Mouse (Mus musculus): ENCODE data around the gene Slfn2. TPM values are rescaled to one million over a fixed set of nuclear protein-coding genes. Genes with fewer than 3 reads are reported as not detected.
"Not testable (repeated sequence)": the region's sequence is repeated elsewhere in the genome, so short reads cannot be mapped to it uniquely, and the experiment has no call there.

The Slfn2 gene
- 1.9 and 2.4 TPM in 2 replicates for polyA plus RNA-seq (2012; rRNA removed)
- 5.2 and 5.3 TPM in 2 replicates for polyA plus RNA-seq (2014; fragmentation: Nextera tagmentation; extraction: Ambion mirVana)

DNA sequence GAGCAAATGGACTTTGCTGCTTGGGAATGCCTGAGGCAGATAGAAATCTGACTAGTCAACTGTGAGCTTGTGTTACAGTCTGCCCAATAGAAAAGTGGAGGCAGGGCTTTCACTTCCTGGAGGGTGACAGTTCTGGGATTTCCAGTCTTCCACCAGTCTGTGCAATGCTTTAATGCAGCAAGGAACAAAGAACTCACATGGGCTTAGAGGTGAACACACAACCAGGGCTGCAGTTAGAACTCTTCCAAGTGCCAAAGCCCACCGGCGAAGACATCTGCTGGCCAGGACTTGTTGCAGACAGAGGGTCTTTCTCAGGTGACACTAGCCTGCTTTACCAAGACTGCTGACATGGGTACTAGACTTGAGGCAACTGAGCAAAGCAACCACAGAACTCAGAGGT lies at the start of gene Slfn2:
TSS of gene Slfn2 (plus strand) at position 167 of the 400 bp plus-strand sequence.
- no peak for DNase-seq (ENCODE audit: low spot score)
- no peak for ATAC-seq (ENCODE audit: low FRiP score, low read depth)
- no peak for TF ChIP-seq POLR2A (IDR thresholded peaks at IDR 0.05; ENCODE audit: borderline replicate concordance, extremely low read depth, insufficient read depth, insufficient read length)

DNA sequence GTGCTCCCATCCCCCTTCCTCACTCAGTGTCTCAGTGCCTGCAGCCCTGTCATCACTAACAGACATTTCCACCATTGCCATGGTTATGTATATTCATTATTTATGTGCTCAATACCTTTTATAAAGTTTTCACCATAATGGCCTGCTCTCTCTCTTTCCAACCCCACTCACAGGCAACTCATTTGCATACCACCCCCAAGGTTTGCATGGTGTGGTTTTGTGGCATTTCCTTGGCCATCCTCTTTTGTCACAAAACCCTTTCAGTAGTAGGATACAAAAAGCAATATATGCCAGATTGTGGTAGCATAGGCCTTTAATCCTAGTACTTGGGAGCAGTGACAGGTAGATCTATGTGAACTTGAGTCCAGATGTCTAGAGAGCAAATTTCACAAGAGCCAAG lies 48.8 kb upstream of the Slfn2 start:
- DNase-seq (ENCODE audit: low spot score) (no peak), ATAC-seq (ENCODE audit: low FRiP score, low read depth) (no peak)
- no peaks in the 10 kb centered on the region for H3K9me3 ChIP-seq (ENCODE audit: control insufficient read depth, low read length)
- H3K9ac ChIP-seq (ENCODE audit: low read depth, low read length, severe bottlenecking), result no peak overlapping the region
- no peak for TF ChIP-seq POLR2A (IDR thresholded peaks at IDR 0.05; ENCODE audit: borderline replicate concordance, extremely low read depth, insufficient read depth, insufficient read length)
- no peak overlapping the region for H3K27ac ChIP-seq (replicated peaks; ENCODE audit: low read depth, low read length)
- no peak overlapping the region for H3K4me2 ChIP-seq (replicated peaks; ENCODE audit: low read depth, low read length, severe bottlenecking)
- no peaks in the 10 kb centered on the region for H3K4me1 ChIP-seq (ENCODE audit: control insufficient read depth, insufficient read depth, low read length)
- no peaks in the 10 kb centered on the region for H3K36me3 ChIP-seq (ENCODE audit: control insufficient read depth, insufficient read depth, low read length)
- no peak overlapping the region for H3K4me3 ChIP-seq (replicated peaks; ENCODE audit: low read length)
- H3K27me3 ChIP-seq (ENCODE audit: control insufficient read depth, insufficient read depth, low read length), result no peaks in the 10 kb centered on the region

More for the DNA sequence above, at the start of gene Slfn2:
- H3K27ac ChIP-seq (replicated peaks; ENCODE audit: low read depth, low read length), result no peak within 1 kb of the TSS
- 0 out of 2 replicates have a peak, but pooled peaks cover 3% of the 10 kb centered on the region for H3K4me1 ChIP-seq (ENCODE audit: control insufficient read depth, insufficient read depth, low read length)
- H3K9me3 ChIP-seq (ENCODE audit: control insufficient read depth, low read length), result no peaks in the 10 kb centered on the region
- H3K4me2 ChIP-seq (replicated peaks; ENCODE audit: low read depth, low read length, severe bottlenecking), result no peak within 1 kb of the TSS
- H3K27me3 ChIP-seq (ENCODE audit: control insufficient read depth, insufficient read depth, low read length), result no peaks in the 10 kb centered on the region
- 79% methylated on average over 2 of the region's 2 CpGs for WGBS
- H3K9ac ChIP-seq (ENCODE audit: low read depth, low read length, severe bottlenecking), result no peak within 1 kb of the TSS
- H3K4me3 ChIP-seq (replicated peaks; ENCODE audit: low read length), result no peak within 1 kb of the TSS
- no peaks in the 10 kb centered on the region for H3K36me3 ChIP-seq (ENCODE audit: control insufficient read depth, insufficient read depth, low read length)

DNA sequence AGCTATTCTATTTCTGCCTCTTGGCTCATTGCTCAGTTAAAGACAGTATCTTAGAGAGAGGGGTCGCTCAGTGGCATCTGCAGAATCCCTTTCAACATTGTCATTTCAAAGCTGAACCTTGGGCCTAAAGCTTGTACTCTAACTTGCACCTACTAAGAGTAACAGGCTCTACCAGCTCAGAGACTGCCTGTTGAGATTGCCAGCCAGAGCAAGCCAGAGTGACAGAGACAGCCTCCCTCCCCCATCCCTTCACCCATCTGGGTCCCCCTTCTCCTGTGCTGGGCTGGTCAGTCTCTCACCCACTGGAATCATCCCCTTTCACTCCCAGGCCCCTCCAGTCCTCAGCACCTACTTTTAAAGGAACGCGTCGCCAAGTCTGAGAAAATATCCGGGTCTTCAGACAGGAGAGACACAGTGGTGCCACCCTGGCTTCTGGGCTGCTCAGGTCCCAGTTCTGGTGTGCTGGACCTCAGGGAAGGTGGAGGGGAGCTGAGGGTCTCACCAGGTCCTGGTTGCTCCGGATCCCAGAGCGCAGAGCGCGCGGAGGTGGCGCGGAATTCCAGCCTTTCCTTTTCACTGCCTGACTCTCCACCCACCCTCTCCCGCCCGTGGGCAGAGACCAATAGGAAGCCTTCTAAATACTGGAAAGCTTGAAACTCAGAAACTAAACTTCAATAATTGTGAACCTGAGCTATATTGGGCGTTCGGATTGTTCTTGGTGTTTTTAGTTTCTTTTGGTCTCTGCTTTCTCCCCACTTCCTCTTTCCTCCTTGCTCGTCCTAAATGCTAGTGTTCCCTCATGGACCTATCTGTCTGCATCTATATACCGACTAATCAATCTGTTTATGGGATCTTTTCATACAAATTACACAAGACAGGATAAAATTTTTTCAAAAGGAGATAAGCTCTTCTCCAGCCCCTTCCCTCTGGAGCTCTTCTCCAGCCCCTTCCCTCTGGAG lies 45.1 kb upstream of the Slfn2 start:
- not testable (repeated sequence) for H3K27me3 ChIP-seq (ENCODE audit: control insufficient read depth, insufficient read depth, low read length); ATAC-seq (ENCODE audit: low FRiP score, low read depth); H3K4me2 ChIP-seq (replicated peaks; ENCODE audit: low read depth, low read length, severe bottlenecking); H3K9me3 ChIP-seq (ENCODE audit: control insufficient read depth, low read length); H3K27ac ChIP-seq (replicated peaks; ENCODE audit: low read depth, low read length); H3K9ac ChIP-seq (ENCODE audit: low read depth, low read length, severe bottlenecking); H3K4me1 ChIP-seq (ENCODE audit: control insufficient read depth, insufficient read depth, low read length); H3K36me3 ChIP-seq (ENCODE audit: control insufficient read depth, insufficient read depth, low read length); DNase-seq (ENCODE audit: low spot score); H3K4me3 ChIP-seq (replicated peaks; ENCODE audit: low read length)
- 72% methylated on average over 18 of the region's 18 CpGs for WGBS

DNA sequence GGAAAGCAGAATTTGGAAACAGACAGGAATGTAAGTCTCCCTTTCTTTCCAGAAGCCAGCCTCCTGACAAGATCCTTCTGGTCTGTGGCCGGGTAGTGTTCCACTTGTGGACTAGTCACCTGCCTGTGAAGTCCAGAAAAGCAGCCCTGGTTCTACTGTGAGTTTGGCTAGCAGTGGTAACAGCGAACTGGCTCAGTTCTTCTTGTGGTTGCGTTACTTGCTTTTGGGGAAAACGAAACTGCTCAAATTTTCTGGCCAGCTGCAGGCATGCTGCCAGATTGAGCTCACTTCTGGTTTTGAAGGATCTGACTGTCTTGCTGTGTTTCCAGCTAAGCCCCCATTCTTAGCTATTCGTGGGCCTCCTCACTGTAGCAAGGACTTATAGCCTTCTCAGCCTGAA lies 44.3 kb upstream of the Slfn2 start, which contains the start of gene Slfn8:
TSS of gene Slfn8 (minus strand) at position 190 of the 400 bp plus-strand sequence.
- no peak for ATAC-seq (ENCODE audit: low FRiP score, low read depth)
- Histone ChIP-seq H3K27me3 (ENCODE audit: control insufficient read depth, insufficient read depth, low read length) (no peaks in the 10 kb centered on the region), H3K36me3 (ENCODE audit: control insufficient read depth, insufficient read depth, low read length) (no peaks in the 10 kb centered on the region), H3K4me1 (ENCODE audit: control insufficient read depth, insufficient read depth, low read length) (no peaks in the 10 kb centered on the region), H3K4me2 (replicated peaks; ENCODE audit: low read depth, low read length, severe bottlenecking) (no peak within 1 kb of the TSS), H3K4me3 (replicated peaks; ENCODE audit: low read length) (no peak within 1 kb of the TSS), H3K27ac (replicated peaks; ENCODE audit: low read depth, low read length) (no peak within 1 kb of the TSS), H3K9me3 (ENCODE audit: control insufficient read depth, low read length) (no peaks in the 10 kb centered on the region), H3K9ac (ENCODE audit: low read depth, low read length, severe bottlenecking) (no peak within 1 kb of the TSS)
- peak; percentile 14 for DNase-seq (ENCODE audit: low spot score)
- no peak for TF ChIP-seq POLR2A (IDR thresholded peaks at IDR 0.05; ENCODE audit: borderline replicate concordance, extremely low read depth, insufficient read depth, insufficient read length)
- WGBS, result 65% methylated on average over 5 of the region's 5 CpGs

DNA sequence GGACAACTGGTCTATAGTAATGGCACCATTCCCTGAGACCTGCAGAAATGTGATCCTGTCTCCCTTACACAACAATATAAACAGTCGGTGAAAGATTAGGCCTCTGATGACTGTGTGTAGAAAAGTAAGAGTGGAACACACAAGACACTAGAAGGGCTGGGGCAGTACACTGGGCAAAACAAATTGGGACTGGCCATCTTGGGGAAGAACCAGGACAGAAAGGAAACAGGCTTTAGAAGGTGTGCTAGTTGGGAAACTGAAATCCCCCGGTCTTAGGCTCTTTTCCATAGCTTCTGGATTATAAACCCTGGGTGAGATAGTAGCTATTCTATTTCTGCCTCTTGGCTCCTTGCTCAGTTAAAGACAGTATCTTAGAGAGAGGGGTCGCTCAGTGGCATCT lies 26.2 kb upstream of the Slfn2 start:
- not testable (repeated sequence) for DNase-seq (ENCODE audit: low spot score); H3K36me3 ChIP-seq (ENCODE audit: control insufficient read depth, insufficient read depth, low read length); ATAC-seq (ENCODE audit: low FRiP score, low read depth); H3K27me3 ChIP-seq (ENCODE audit: control insufficient read depth, insufficient read depth, low read length); H3K4me3 ChIP-seq (replicated peaks; ENCODE audit: low read length); H3K27ac ChIP-seq (replicated peaks; ENCODE audit: low read depth, low read length); H3K4me1 ChIP-seq (ENCODE audit: control insufficient read depth, insufficient read depth, low read length); H3K9me3 ChIP-seq (ENCODE audit: control insufficient read depth, low read length); H3K4me2 ChIP-seq (replicated peaks; ENCODE audit: low read depth, low read length, severe bottlenecking); H3K9ac ChIP-seq (ENCODE audit: low read depth, low read length, severe bottlenecking)
- WGBS, result 84% methylated on average over 3 of the region's 3 CpGs

All from limb, embryonic 14.5 days (tissue).